Mouse (Mus musculus): ENCODE measurements at regions not wholly inside any gene's neighbourhood (a gene's known extent, or its start where the extent isn't known, plus 50 kb on each side); places are given as distances from the start of the nearest gene placed in this dataset.
A peak's percentile ranks its signal among the peaks of the same experiment; 100 is the strongest.

DNA sequence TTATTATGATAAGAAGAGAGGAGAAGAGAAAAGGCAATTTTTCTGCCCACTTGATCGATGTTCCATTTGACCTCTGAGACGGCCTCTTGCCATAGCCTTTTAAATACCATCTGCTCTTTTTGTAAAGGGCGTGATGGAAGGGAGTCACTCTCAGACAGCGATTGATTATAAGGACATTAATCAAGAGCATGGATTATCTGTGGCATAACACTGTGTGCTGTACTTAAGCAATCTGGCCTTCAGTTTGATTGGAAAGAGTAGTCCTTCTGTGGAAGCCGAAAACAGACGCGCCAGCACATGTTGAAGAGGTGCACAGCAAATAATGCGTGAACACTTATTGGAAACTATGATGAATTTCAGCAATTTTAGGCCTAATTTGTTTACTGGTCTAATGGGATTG is 685.4 kb upstream of the Robo1 start:
- intact Hi-C loops (cut with DNase I): no loop called here
- no peak for DNase-seq (ENCODE audit: extremely low spot score in 1 of 2, low spot score in 2 of 2)

DNA sequence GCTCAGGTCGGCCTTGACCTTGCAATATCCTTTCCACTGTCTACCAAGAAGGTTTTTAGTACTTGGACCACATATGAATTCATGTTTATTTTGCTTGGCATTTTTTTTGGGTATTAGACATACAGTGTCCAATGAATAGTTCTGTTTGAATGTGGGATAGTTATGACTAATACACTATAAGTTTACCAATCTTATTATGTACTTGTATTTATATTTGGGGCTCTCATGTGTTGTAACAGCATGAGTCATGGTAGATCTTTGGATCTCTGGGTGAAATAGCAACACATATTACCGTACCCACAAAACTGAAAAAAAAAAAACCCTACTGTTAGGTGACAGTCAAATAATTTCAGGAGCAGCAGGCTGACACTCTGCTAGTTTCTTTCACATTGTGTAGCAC is 667.7 kb upstream of the Robo1 start:
- intact Hi-C loops (cut with DNase I): no loop called here
- DNase-seq (ENCODE audit: extremely low spot score in 1 of 2, low spot score in 2 of 2): no peak

DNA sequence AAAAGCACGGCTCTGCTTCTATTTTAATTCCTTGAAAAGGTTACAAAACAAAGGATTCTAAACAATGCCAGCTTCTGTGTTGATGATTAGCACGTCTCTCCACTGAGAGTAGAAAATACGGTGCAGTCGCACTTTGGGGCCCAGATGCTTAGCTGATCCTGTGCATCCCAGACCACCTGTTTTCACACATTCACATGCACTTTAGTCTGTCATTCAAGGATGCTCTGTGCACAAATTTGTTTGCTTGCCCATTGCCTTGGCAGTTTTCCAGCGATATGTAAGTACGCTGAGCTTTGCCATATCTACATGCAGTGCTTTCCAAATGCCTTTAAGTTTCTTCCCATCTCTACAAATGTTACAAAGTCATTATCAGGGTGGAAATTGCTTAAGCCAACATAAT is 664.9 kb upstream of the Robo1 start:
- intact Hi-C loops (cut with DNase I): no loop called here
- DNase-seq (ENCODE audit: extremely low spot score in 1 of 2, low spot score in 2 of 2): peak in 1 of 2 experiments; percentile 2

- DNase-seq (ENCODE audit: extremely low spot score in 1 of 2, low spot score in 2 of 2): no peak
- intact Hi-C loops (cut with DNase I): no loop called here
Measured at GRCm38 (mm10) chr16:71678075-71678701, 629.9 kb upstream of the Robo1 start.

- no peak for DNase-seq (ENCODE audit: extremely low spot score in 1 of 2, low spot score in 2 of 2)
- intact Hi-C loops (cut with DNase I): no loop called here
Measured at GRCm38 (mm10) chr16:71693464-71693863, 614.6 kb upstream of the Robo1 start.

GRCm38 (mm10) chr16:71705846-71706245 is 602.3 kb upstream of the Robo1 start:
- intact Hi-C loops (cut with DNase I): no loop called here
- no peak for DNase-seq (ENCODE audit: extremely low spot score in 1 of 2, low spot score in 2 of 2)

- intact Hi-C loops (cut with DNase I): no loop called here
Measured at GRCm38 (mm10) chr16:71709684-71710083, 598.4 kb upstream of the Robo1 start.

GRCm38 (mm10) chr16:71711879-71712278 is 596.2 kb upstream of the Robo1 start:
- DNase-seq (ENCODE audit: extremely low spot score in 1 of 2, low spot score in 2 of 2): no peak

More at GRCm38 (mm10) chr16:71709684-71710083, 598.4 kb upstream of the Robo1 start:
- no peak for DNase-seq (ENCODE audit: extremely low spot score in 1 of 2, low spot score in 2 of 2)

DNA sequence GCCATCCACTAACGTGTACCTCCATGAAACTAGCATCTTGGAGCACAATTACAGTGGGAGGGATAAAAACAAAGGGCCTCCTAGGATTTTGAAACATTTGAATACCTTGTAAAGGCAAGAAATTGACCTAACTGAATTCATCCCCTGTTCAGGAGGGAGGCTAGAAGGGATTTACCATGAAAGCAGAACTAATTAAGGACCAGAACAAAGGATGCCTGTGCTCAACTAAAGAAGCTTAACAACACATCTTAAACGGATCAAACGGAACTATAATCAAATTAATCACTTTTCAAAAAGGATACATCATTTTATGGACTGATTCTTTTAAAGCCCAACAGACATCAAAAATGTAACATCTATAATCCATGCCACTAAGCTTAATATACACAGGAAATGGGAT is 590.9 kb upstream of the Robo1 start:
- no peak for DNase-seq (ENCODE audit: extremely low spot score in 1 of 2, low spot score in 2 of 2)
- intact Hi-C loops (cut with DNase I): no loop called here

More at GRCm38 (mm10) chr16:71711879-71712278, 596.2 kb upstream of the Robo1 start:
- intact Hi-C loops (cut with DNase I): no loop called here

GRCm38 (mm10) chr16:71724898-71725297 is 583.2 kb upstream of the Robo1 start:
- no peak for DNase-seq (ENCODE audit: extremely low spot score in 1 of 2, low spot score in 2 of 2)
- intact Hi-C loops (cut with DNase I): no loop called here

GRCm38 (mm10) chr16:71737941-71738340 is 570.2 kb upstream of the Robo1 start:
- DNase-seq (ENCODE audit: extremely low spot score in 1 of 2, low spot score in 2 of 2): no peak
- intact Hi-C loops (cut with DNase I): no loop called here

GRCm38 (mm10) chr16:71739104-71739503 is 569.0 kb upstream of the Robo1 start:
- DNase-seq (ENCODE audit: extremely low spot score in 1 of 2, low spot score in 2 of 2): no peak
- intact Hi-C loops (cut with DNase I): no loop called here

DNA sequence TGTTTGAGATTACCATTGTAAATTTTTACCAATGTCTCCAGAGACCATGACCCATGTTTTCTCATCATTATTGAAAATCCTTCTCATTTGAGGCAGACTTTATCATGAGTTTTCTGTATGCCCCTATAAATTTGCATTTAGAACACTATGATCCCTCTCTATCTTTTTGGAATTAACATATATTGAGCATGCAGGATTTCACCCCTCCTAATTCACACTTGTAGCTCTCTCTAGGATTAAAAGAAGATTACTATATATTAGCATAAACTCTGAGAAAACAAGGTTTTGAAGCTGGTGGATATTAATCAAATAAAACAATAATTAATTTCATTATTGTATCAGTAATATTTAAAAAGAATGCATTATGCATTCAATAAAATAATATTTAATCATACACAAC is 527.2 kb upstream of the Robo1 start:
- no peak for DNase-seq (ENCODE audit: extremely low spot score in 1 of 2, low spot score in 2 of 2)

GRCm38 (mm10) chr16:71812840-71813239 is 495.3 kb upstream of the Robo1 start:
- intact Hi-C loops (cut with DNase I): no loop called here
- no peak for DNase-seq (ENCODE audit: extremely low spot score in 1 of 2, low spot score in 2 of 2)

More for the DNA sequence above, 527.2 kb upstream of the Robo1 start:
- intact Hi-C loops (cut with DNase I): no loop called here

- intact Hi-C loops (cut with DNase I): no loop called here
- no peak for DNase-seq (ENCODE audit: extremely low spot score in 1 of 2, low spot score in 2 of 2)
Measured at GRCm38 (mm10) chr16:71835325-71835724, 472.8 kb upstream of the Robo1 start.

GRCm38 (mm10) chr16:71850097-71850496 is 458.0 kb upstream of the Robo1 start:
- no peak for DNase-seq (ENCODE audit: extremely low spot score in 1 of 2, low spot score in 2 of 2)
- intact Hi-C loops (cut with DNase I): no loop called here

DNA sequence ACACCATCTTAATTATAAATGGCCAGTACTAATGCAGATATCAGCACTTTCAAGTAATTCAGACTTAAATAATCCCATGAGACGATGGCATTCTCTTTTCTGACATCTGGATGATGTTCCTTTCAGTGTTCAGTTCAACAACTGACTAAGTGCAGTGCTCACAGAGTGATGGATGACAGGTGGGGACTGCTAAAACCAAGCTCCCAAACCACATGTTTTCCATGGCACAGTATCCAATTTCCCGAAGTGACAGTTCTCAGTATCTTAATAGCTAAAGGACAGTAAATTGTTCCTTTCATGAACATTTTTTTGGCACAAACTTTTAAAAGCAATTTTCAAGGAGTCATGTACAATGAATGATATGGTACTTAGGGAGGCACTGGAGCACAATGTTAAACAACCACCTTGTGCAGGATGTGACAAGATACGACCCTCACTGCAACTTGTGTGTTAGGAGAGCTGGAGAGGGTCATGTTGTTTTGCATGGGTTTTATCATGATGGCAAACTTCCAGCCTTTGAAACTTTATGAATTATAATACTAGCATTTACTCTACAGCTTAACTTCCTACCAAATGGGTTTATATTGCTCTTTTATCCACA is 456.4 kb upstream of the Robo1 start:
- intact Hi-C loops (cut with DNase I): no loop called here
- no peak for DNase-seq (ENCODE audit: extremely low spot score in 1 of 2, low spot score in 2 of 2)

GRCm38 (mm10) chr16:71857877-71858276 is 450.2 kb upstream of the Robo1 start:
- intact Hi-C loops (cut with DNase I): no loop called here
- DNase-seq (ENCODE audit: extremely low spot score in 1 of 2, low spot score in 2 of 2): no peak

- no peak for DNase-seq (ENCODE audit: extremely low spot score in 1 of 2, low spot score in 2 of 2)
- intact Hi-C loops (cut with DNase I): no loop called here
Measured at GRCm38 (mm10) chr16:71860205-71860604, 447.9 kb upstream of the Robo1 start.

DNA sequence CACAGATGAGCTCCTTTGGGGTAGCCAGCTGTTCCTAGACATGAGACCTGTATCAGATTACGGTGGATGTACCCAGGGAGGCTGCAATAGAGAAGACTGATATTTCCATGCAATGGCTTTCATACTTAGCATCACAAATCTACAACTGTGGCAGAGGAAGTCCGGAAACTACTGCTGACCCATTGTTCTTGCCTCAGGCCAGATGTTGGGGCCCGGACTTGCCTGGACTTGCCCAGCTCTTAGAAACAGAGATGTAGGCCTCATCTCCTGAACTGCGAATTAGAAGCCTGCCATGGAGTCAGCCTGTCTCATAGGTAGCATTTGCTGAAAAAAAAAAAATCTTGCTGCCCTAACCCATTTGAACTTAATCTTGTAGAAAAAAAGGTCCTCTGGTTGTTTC is 422.4 kb upstream of the Robo1 start:
- DNase-seq (ENCODE audit: extremely low spot score in 1 of 2, low spot score in 2 of 2): no peak
- intact Hi-C loops (cut with DNase I): no loop called here

- intact Hi-C loops (cut with DNase I): no loop called here
- DNase-seq (ENCODE audit: extremely low spot score in 1 of 2, low spot score in 2 of 2): no peak
Measured at GRCm38 (mm10) chr16:71889679-71890078, 418.4 kb upstream of the Robo1 start.

Measured in left cerebral cortex, postnatal 10 days (tissue).